Mouse (Mus musculus): ENCODE results near the gene Luc7l.
"Not testable (repeated sequence)": the region's sequence is repeated elsewhere in the genome, so short reads cannot be mapped to it uniquely, and the experiment has no call there.

Luc7l gene

GRCm38 (mm10) chr17:26255313-26255712, 2.6 kb downstream of the Luc7l start:
- no peak for DNase-seq

GRCm38 (mm10) chr17:26261826-26262225, 9.1 kb downstream of the Luc7l start:
- DNase-seq = no peak

GRCm38 (mm10) chr17:26262384-26262783, 9.7 kb downstream of the Luc7l start:
- no peak for DNase-seq

- DNase-seq = no peak
Measured at GRCm38 (mm10) chr17:26268851-26269250, 16.2 kb downstream of the Luc7l start.

- not testable (repeated sequence) for DNase-seq
Measured at GRCm38 (mm10) chr17:26269577-26269976, 16.9 kb downstream of the Luc7l start.

GRCm38 (mm10) chr17:26272586-26272985, 19.9 kb downstream of the Luc7l start:
- DNase-seq = no peak

- DNase-seq = peak; percentile 60
Measured at GRCm38 (mm10) chr17:26275933-26276332, 23.2 kb downstream of the Luc7l start.

GRCm38 (mm10) chr17:26276711-26277110, 24.0 kb downstream of the Luc7l start:
- peak; percentile 38 for DNase-seq

GRCm38 (mm10) chr17:26286199-26286955, 33.7 kb downstream of the Luc7l start:
- DNase-seq = no peak

GRCm38 (mm10) chr17:26289475-26289874, 36.8 kb downstream of the Luc7l start:
- no peak for DNase-seq

GRCm38 (mm10) chr17:26298318-26298717, 45.6 kb downstream of the Luc7l start:
- DNase-seq = not testable (repeated sequence)

GRCm38 (mm10) chr17:26314291-26314690, 61.6 kb downstream of the Luc7l start:
- DNase-seq = peak; percentile 90

GRCm38 (mm10) chr17:26315474-26315873, 62.8 kb downstream of the Luc7l start:
- DNase-seq = peak; percentile 58

- no peak for DNase-seq
Measured at GRCm38 (mm10) chr17:26318441-26318840, 65.7 kb downstream of the Luc7l start.
